Mouse (Mus musculus) retina, adult 2 months (tissue): ENCODE data around the gene Crebl2.

Experiments used
- DNase-seq: peaks from one replicate; pipeline ENCODE4 v3.0.0-alpha.2; 2012; ENCODE audit warnings: low read depth, low spot score

The Crebl2 gene

DNA sequence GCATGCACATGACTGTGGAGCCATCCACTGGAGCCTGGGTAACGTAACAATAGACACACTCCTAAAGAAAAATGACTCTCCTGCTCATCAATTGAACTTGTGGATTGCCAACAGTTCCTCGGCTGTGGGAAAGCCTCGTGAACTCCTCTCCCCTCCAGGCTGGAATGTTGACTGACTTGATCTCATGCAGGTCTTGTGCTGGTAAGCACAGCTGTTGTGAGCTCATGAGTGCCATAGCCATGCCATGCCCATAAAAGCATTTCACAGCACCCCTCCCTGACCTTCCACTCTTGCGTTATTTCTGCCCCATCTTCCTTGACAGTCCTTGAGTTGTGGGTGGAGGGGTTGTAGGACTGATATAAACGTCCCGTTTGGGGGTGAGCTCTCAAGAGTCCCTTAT lies 9.5 kb upstream of the Crebl2 start:
- DNase-seq, result no peak

DNA sequence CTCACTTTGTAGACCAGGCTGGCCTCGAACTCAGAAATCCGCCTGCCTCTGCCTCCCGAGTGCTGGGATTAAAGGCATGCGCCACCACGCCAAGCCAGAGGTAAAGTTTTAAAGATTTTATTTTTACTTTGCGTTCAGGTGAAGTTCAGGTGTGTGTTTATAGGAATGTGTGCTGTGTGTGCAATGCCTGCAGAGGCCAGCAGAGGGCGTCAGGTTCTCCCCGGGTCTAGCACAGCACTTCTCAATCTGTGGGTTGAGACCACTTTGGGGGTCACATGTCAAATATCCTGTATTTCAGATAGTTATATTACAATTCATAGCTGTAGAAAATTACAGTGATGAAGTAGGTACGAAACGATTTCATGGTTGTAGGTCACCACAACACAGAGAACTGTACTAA lies 7.1 kb upstream of the Crebl2 start:
- DNase-seq, result no peak

DNA sequence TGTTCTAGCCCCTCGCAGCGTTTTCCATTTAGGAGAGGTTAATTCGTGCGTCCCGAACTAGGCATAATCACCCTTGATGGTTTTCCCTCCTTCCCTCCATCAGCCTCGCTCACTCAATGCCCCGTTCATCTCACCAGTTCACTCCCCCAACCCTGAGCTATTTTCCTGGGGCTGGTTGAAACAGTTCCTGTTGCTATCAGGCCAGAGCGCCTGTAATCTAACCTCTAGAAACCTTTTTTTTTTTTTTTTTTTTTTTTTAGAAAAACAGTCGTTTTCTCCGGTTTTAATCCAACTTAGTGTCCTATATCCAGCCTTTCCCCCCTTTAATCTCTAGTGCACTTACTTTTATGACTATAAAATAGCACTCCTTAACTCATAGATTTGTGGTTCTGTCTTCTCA lies 822 bp downstream of the Crebl2 start:
- DNase-seq, result no peak

DNA sequence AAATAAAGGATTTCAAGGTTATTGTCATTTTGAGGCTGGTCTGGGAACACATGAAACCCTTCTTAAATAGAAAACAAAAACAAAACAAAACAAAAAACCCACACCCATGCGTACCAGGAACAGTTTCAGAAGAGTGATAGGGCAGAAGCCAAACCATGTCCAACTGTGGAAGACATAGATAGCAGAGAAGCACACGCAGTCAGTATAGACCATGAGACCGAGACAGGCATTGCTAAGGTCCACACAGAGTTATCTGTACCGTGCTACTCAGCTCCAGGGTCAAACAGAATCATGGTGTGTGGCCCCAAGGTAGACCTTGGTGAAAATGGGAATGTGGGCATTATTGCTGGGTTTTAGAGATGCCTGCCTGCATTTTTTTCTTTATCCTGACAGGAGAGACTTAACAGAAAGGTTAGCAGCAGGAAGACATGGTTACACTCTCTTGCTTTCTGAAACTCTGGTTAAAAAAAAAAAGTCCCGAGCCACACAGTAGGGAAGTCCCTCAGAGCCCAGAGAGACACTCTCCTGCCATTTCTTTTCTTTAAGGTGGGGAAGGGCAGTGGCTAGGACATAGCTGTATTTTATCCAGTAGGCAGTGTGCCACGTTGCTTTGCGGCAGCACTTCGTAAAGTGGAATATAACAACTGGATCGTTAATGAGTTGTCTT lies 4.8 kb downstream of the Crebl2 start:
- DNase-seq, result no peak

DNA sequence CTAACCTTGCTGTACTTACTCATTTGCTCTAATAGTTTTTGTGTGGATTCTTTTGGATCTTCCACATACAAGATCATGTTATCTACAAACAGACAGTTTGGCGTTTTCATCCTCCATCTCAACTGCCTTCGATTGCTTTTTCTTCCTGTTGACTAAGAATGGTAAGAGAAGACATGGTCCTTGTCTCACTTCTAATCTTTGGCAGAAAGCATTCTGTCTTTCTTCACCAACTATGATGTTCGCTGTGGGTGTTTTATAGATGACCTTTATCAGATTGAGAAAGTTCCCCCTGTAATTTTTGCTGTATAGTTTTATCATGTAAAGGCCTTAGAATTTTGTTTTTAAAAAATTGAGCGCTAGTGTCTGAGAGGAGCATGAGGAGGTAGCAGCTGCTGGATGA lies 8.2 kb downstream of the Crebl2 start:
- DNase-seq, result no peak

DNA sequence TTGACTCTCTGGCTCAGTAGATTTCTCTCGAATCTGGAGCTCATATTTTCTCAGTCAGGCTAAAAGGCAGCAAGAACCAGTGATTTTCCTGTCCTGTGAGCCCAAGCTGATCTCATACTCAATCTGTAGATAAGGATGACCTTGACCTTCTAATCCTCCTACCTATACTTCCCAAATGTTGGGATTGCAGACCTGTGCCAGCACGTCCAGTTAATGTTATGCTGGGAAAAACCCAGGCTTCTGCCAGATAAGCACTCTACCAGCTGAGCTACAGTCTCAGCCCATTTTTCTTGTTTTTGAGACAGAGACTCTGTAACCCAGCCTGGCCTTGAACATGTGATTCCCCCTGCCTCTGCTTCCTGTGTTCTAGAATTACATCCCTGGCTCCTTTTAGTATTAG lies 10.4 kb downstream of the Crebl2 start:
- no peak for DNase-seq

DNA sequence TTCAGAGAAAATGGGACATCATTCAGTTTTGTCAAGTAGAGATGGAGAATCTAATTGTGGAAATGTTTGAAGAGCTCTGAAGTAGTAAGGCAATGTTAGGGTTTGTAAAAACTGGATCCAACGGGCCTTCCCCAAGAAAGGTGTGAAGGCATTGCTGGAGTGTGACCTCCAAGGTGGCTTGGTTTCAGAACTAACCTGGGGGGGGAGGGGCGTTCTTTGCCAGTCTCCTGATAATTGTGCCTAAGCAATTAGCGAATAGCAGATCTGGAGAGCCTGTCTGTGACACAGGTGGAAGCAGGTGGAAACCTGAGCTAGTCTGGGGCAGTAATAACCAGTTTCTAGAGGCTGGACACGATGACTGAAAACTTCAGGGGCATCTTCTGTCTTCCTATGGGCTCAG lies 15.8 kb downstream of the Crebl2 start:
- DNase-seq, result no peak

DNA sequence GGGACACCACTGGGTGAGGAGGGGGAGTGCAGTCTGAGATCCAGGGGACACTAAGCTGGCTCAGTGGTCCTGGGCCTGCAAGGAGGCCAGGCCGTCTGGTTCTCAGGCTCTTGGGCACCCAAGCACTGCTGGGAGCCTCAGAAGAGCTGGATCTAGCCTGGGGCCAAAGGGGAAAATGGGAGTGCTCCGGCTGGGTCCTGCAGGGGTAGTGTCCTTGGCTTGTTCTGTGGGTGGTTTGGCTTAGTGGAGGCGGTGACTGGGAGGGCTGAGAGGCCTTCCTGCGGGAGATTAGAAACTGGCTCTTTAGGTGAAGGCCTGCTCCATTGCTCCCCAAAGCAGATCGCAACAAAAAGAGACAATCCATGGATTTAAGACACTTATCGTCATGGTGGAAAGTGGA lies 16.4 kb downstream of the Crebl2 start:
- DNase-seq, result no peak

DNA sequence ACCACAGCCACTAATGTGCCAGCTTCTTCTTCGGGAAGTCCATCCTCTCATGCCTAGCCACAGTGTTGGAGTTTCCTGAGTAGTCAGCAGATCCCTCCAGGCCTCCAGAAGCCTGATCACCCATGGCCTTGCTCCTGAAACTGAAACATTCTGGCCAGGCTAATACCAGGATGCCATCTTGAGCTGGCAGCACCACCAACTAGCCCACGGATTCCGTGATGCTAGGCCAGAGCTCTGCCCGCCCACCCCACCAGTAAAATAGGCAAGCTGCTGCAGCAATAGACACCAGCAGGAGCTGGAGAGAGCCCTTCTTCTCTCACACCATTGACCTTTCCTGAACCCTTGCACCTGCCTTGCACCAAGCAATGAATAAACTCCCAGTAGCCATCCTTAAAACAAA lies 17.6 kb downstream of the Crebl2 start:
- DNase-seq, result no peak

DNA sequence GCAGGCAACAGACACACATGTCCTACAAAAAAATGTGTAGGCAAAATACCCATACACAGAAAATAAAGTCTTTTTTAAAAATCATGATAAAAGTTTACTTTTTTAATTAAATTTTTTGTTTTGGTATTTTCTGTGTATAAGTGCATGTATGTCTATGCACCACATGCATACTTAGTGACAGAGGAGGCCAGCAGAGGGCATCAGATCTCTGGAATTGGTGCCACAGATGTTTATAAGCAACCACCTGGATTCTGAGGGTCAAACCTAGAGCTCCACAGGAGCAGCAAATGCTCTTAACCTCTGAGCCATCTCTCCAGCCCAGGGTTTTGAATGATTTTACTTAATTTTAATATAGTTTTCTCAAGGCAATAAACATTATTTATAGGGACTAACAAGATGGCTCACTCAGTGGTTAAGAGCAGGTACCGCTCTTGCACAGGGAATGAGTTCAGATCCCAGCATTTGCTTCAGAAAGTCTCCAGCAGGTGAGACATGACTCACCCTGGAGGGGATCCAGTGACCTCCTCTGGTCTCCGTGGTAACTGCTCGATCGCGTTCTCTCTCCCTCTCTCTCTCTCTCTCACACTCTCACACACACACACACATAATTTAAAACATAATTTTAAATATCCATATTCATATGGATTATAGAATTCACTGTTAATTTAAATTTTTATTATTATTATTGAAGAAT lies 18.4 kb downstream of the Crebl2 start:
- DNase-seq, result no peak

DNA sequence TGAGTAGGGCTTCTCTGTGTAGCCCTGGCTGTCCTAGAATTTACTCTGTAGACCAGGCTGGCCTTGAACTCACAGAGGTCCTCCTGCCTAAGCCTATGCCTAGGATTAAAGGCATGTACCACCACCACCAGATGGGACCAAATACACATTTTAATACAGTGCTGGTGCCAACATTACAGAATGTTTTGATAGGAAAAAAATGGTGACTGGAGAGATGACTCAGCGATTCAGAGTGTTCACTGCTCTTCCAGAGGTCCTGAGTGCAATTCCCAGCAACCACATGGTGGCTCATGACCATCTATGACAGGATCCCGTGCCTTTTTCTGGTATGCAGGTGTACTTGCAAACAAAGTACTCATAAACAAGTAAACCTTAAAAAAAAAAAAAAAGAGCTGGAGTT lies 19.5 kb downstream of the Crebl2 start:
- no peak for DNase-seq

DNA sequence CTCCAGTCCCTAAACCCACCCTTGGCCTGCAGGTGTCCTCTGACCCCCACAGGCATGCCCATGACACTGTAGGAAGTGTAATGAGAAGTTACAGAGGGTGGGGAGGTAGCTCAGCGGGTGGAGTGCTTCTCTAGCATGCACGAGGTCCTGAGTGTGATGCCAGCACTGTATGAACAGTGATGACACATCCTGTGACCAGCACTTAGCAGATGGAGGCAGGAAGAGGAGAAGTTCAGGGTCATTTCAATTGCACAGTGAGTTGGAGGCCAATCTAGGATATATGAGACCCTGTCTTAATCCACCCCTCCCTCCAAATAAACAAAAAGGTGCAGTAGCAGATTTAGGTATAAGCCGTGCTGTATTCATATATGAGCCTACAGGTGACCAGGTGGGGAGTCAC lies 20.0 kb downstream of the Crebl2 start:
- no peak for DNase-seq

DNA sequence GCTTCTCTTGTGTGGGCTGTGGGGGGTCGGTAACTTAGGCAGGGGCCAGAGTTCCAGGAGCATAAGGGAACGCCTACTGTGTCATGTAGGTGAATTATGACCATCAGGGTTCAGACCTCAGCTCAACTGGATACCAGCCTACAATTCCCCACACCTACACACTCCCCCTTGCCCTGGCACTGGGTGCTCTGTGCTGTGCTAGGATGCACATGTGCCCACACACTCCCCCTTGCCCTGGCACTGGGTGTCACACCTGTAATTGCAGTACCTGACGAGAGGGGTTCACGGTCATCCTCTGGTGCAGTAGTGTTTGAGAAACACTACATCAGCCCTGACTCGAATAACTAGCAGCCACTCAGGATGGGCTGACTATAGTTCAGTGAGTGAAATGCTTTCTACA lies 24.8 kb downstream of the Crebl2 start:
- DNase-seq, result no peak

DNA sequence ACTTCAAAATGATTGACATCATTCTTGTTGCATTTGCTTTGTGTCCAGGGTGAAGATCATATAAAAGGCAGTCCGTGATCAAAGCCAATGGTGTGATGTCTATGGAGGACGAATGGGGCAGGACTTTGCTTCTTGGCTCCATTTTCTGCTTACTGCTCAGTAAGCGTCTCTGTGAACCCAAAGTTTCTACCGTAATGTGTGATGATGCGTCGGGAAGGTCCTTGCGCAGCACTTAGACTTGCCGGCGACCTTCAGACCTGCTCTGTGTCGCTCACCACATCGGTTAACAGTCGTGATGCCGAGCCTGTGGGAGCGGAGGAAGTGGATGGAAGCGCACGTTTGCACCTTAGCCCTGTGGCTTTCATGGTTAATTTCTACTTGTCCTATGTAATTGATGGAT lies 26.0 kb downstream of the Crebl2 start:
- DNase-seq, result no peak

DNA sequence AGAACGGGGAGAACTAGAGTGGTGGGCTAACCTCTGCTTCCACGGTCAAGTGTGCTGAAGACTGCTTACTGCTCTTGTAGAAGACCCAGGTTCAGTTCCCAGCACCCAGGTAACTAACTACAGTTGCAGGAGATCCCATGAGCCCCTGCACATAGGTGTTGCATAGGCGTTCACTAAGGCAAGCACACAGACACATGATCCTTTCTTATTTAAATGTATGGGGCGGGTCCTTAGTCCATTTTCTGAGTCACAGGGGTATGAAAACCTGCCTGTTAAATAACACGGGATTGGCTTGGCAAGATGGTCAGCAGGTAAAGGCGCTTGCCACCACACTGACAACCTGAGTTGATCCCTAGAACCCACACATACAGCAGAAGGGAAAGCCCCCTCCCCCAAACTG lies 29.1 kb downstream of the Crebl2 start:
- DNase-seq, result no peak

DNA sequence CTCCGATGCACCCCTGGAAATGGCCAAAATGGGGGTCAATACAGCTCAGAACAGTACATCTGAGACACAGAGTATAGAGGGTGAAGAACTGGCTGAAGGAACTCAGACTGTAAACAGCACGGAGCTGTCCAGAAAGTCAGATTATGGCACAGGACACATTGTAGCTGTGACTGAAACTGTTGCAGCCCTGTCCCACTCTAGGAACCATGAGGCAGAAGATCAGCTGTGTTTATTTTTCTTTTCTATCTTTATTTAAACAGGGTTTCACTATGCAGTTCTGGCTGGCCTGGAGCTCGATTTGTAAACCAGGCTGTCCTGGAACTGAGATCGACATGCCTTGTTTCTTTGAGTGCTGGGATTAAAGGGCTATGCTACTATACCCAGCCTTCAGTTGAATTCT lies 30.3 kb downstream of the Crebl2 start:
- DNase-seq, result no peak

DNA sequence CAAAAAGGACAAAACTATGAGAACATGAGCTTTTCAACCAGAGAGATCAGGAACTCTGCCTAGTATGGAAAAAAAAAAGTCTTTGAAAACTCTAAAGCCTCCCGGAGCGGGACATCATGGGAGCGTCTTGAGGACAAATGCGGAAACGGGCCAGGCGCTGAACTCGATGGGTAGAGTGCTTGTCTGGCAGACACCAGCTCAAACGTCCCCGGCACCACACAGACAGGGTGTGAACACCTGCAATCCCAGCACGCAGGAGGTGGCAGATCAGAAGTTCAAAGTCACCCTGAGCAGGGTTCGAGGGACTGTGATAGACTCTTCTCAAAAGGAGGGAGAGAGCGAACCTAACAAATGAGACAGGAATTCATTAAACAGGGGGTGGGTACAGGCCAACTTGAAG lies 31.4 kb downstream of the Crebl2 start:
- DNase-seq, result no peak

DNA sequence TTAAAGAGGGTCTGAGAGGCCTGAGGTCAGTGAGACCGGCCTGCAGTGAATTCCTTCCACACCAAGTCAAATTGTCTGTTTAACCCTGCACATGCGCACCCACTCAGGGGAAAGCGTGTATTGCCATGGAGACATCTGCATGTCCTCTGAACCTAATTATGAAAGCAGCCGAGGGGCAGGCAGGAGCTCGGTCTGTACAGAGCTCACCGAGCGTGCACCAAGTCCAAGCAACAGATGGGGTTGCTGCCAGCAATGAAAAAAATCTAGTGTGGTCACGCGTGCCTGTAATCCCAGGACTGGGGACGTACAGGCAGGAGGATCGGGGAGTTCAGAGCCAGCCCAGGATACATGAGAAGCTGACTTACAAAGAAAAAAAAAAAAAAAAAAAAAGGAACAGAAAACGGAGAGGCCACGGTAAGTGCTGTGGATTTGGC lies 32.7 kb downstream of the Crebl2 start:
- DNase-seq, result no peak

DNA sequence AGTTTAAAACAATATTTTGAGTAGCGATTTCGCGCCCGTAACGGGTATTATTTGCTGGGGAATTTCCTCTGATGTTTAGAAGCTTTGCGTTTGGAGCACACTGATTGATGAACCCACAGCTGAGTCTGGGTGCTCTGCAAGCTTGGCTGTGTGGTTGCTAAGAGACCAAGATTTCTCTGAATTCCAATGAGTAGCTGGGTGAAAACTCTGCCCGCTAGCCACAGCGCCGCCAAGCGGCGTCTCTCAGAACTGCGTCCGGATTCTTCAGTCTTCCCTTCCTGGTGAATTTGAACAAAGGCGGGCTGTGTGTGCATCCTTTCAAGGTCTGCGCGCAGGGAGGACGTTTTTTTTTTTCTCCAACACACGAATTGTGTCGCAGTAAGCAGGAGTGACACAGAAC lies 33.2 kb downstream of the Crebl2 start:
- DNase-seq, result peak; percentile 49

DNA sequence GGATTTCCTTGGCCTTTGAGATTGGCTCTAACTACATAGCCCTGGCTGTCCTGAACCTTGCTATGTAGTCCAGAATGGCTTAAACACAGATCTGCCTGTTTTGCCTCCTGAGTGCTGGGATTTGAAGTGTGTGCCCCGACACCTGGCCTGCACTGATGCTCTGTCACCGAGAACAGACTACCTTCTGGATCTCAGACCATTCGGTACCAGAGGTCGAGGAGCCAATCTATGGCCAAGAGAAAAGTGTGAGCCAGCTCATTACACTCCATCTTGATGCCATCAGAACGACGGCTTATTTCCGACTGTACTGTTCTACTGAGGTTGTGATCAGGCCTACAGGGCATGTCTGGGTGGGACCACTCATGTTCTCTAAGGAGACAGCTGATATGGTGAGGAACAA lies 36.2 kb downstream of the Crebl2 start:
- DNase-seq, result no peak

DNA sequence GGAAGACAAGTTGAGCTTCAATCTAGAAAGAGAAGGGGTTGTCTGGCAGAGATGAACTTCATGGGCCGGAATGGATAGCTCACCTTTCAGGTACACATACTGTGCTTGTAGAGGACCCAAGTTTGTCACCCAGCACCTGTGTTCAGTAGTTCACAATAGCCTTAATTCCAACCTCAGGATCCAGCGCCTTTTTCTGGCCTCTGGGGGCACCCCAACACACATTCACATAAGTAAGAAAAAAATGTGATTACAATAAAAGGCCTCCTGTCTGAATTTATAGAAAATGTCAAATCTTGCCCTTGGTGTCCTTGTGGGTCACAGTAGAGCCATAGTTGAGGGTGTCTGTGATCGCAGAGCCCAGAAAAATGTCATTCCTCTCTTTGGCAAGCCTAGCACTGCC lies 37.4 kb downstream of the Crebl2 start:
- DNase-seq, result no peak

DNA sequence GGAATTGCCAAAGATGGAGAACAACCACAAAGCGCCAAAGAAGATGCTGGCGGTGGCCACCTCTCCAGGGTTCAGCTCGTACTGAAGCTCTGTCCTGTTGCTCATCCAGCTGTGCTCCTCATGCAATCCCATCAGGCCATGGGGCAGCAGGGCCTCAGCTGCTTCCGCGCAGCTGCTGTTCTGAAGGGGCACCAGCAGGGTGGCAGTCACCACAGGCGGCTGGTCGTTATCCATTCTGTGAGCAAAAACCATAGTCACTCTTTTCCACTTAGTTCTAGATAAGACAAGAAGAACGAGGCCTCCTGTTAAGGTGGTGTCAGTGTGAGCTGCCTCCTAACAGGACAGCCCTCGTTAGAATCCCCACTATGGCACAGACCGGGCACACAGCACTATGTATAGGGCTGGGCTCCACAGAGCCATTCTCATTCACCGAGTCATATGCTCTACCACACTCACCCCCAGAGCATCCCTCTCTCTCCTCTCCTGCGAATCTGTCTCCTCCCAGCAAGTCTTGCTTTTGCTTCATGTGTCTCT lies 40.3 kb downstream of the Crebl2 start:
- DNase-seq, result no peak

DNA sequence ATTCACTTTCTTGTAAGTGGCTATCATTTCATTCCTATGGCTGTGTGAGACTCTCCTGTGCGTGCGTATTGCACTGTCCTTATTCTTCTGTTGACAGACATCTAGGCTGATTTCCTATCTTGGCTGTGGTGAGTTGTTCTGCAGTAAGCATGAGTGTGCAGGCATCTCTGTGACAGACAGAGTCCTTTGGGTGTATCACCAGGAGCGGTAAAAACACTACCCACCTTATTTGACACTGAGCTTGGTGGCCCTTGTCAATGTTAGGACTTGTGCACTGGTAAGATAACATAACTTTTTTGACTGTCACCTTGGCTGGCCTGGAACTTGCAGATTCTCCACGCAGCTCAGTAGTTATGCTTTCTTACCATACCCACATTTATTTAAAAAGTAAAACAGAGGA lies 40.9 kb downstream of the Crebl2 start:
- no peak for DNase-seq

DNA sequence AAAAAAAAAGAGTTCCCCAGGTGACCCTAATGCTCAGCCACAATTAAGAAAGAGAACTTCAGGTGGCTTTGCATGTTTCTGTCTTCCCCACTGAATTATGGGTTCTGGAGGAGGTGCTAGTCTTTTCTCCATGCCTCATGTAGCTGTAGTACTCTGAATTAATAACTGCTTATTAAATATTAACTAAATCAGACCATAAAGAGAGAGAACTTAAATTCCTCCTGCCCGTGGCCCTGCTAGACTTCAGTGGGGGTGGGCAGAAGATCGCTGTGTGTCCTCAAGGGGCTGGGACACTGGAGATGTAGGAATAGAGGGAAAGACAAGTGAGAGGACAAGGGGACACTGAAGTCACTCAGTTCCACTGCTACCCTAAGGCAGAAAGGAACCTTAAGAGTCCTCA lies 42.3 kb downstream of the Crebl2 start:
- DNase-seq, result no peak
